Mouse (Mus musculus) liver, adult 2 months (tissue): ENCODE results near the gene 4931406C07Rik.

Experiments used
- CTCF ChIP-seq: fragments of 200-500 bp; IDR thresholded peaks from 2 replicates; pipeline ENCODE4 v1.5.1; 2011; ENCODE audit warnings: low read depth, low read length, control low read depth
- POLR2A ChIP-seq: fragments of 200-500 bp; IDR thresholded peaks from 2 replicates; pipeline ENCODE4 v1.6.1; 2011; ENCODE audit warnings: low read length, control low read depth; ENCODE audit not compliant: insufficient read depth; ENCODE audit errors: extremely low read depth

- TF ChIP-seq CTCF (no peak), POLR2A (no peak)
Observed at GRCm38 (mm10) chr9:15233604-15234003, 72.6 kb downstream of the 4931406C07Rik start.
